Mouse (Mus musculus): ENCODE measurements around the gene Mrpl11. TPM values are rescaled to one million over a fixed set of nuclear protein-coding genes. Genes with fewer than 3 reads are reported as not detected.
A peak's percentile ranks its signal among the peaks of the same experiment; 100 is the strongest.
"Not testable (repeated sequence)": the region's sequence is repeated elsewhere in the genome, so short reads cannot be mapped to it uniquely, and the experiment has no call there.

Gene Mrpl11
- polyA plus RNA-seq, 1 experiment from 2014 or later: 108 TPM

DNA sequence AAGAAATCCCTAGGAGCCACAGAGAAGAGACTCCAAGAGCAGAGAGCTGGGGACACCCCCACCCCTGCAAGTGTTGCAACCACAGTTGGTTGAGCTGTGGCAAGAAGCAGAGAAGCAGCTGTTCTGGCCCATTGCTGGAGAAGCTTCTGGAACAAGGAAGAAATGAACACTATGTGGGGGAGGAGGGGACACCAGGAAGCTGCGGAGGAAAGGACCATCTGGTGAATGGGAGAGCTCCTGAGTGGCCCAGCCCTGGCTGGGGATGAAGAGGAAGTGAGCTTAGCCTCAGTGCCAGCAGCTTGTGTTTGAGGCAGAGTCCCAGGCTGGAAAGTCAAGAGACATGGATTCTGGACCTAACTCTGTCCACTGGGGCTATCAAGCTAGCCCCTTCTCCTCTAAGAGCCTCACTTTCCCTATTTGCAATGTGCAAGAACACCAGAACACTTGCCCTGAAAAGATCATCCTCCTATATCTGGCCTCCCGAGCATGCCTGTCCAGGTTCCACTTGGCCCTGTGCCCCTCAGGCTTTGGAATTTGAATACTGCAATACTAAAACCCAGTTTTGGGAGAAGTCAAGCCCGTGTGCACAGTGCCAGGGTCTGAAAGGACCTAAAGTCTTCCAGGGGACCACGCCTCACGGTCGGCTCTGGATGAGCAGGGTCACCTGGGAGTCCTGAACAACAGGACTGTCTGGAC, 37.6 kb downstream of the Mrpl11 start:
- H3K4me2 ChIP-seq: no peak overlapping the region
- H3K9ac ChIP-seq: no peak overlapping the region
- 72% methylated on average over 6 of the region's 6 CpGs for WGBS
- no peaks in the 10 kb centered on the region for H3K36me3 ChIP-seq
- peaks cover 50% of the 10 kb centered on the region for H3K27me3 ChIP-seq
- no peak for ATAC-seq (replicated peaks; ENCODE audit: low FRiP score)
- H3K27ac ChIP-seq: no peak overlapping the region
- H3K4me1 ChIP-seq: peaks cover 9% of the 10 kb centered on the region
- no peak overlapping the region for H3K4me3 ChIP-seq (replicated peaks)
- H3K9me3 ChIP-seq (replicated peaks): no peaks in the 10 kb centered on the region

DNA sequence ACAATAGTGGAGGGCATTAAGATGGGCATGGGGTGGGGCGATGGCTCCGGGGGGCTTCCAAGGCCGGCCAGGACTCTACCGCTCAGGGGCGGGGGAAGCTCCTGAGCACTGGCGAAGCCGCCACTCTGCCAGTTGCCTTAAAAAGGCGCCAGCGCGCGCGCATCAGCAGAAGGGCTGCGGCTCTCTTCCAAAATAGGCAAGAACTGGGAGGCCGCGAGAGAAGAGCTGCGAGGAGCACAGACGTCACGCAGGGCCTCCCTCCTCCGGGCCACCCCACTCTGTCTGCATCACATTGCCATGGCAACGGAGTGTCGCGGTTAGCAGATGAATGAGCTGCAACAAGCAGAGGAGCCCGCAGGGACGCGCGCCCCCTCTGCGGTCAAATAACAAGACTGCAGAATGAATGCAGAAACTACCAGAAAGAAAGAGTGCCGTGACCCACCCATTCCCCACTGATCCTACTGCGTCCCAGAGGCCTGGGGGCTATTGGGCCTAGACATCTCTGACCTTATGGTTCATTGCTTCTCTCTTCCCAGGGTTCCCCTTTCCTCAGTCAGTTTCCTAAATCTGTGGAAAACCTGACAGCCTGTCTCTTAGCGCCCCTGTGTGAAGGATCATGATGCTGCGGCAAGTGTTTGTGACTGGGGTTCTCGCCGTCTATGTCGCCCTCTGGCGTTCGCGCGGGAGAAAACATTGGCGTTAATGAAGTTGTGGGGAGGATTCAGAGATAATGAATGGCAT, 39.9 kb downstream of the Mrpl11 start:
- Histone ChIP-seq H3K4me3 (replicated peaks) (peak overlapping the region; percentile 31), H3K9me3 (replicated peaks) (no peaks in the 10 kb centered on the region), H3K27ac (no peak overlapping the region), H3K9ac (no peak overlapping the region), H3K27me3 (peaks cover 32% of the 10 kb centered on the region), H3K4me2 (peak overlapping the region; percentile 56), H3K4me1 (peaks cover 9% of the 10 kb centered on the region), H3K36me3 (no peaks in the 10 kb centered on the region)
- ATAC-seq (replicated peaks; ENCODE audit: low FRiP score): peak; percentile 82
- WGBS: under 1% methylated on average over 39 of the region's 39 CpGs

DNA sequence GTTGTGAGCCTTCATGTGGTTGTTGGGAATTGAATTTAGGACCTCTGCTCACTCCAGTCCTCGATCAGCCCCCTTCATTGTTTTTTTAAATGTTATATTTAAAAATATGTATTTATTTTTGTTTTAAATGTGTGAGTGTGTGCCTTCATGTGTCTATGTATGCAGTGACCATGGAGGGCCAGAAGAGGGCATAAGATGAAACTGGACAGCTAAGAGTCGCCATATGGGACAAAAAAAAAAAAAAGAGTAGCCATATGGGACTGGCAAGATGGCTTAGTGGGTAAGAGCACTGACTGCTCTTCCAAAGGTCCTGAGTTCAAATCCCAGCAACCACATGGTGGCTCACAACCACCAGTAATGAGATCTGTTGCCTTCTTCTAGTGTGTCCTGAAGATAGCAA, 41.7 kb downstream of the Mrpl11 start:
- not testable (repeated sequence) for H3K9me3 ChIP-seq (replicated peaks); H3K36me3 ChIP-seq; ATAC-seq (replicated peaks; ENCODE audit: low FRiP score); H3K4me2 ChIP-seq; H3K27ac ChIP-seq; H3K9ac ChIP-seq; H3K4me1 ChIP-seq; H3K4me3 ChIP-seq (replicated peaks)
- H3K27me3 ChIP-seq: peaks cover 21% of the 10 kb centered on the region
- 61% methylated on average over 2 of the region's 2 CpGs for WGBS

DNA sequence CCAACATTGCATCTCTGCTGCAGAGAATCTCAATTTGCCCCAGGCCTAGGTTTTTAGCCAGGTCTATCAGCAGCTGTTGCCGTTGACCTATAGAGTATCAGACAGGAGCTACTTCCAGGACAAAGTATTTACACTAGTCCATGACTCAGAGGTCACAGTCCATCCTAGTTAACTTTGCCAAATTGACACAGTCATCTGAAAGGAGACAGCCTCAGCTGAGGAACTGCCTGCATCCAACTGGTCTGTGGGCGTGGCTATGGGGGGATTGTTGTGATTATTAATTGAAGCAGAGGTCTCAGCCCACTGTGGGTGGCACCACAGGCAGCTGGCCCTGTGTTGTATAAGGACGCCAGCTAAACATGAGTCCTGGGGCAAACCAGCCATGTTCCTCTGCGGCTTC, 43.0 kb downstream of the Mrpl11 start:
- H3K4me1 ChIP-seq: peaks cover 9% of the 10 kb centered on the region
- H3K9ac ChIP-seq: no peak overlapping the region
- 63% methylated on average over 4 of the region's 4 CpGs for WGBS
- H3K27me3 ChIP-seq: peaks cover 12% of the 10 kb centered on the region
- H3K36me3 ChIP-seq: no peaks in the 10 kb centered on the region
- ATAC-seq (replicated peaks; ENCODE audit: low FRiP score): no peak
- no peak overlapping the region for H3K4me2 ChIP-seq
- no peaks in the 10 kb centered on the region for H3K9me3 ChIP-seq (replicated peaks)
- H3K4me3 ChIP-seq (replicated peaks): no peak overlapping the region
- H3K27ac ChIP-seq: no peak overlapping the region

DNA sequence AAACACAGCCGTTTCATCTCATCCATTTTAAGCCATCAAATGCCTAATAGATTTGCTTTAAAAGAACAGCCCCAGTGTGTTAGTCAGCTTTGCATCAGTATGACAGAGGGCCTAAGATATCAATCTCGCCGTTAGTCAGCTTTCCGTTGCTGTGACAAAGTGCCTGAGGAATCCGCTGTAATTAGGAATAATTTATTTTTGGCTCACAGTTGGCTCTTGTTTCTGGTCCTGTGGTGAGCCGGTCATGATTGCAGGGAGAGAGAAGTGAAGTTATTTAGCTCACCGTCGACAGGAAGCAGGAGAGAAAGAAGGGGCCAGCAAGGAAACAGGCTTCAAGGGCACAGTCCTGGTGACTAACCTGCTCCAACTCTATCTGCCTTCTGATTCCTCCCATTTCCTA, 51.2 kb downstream of the Mrpl11 start:
- Histone ChIP-seq H3K9me3 (replicated peaks) (no peaks in the 10 kb centered on the region), H3K27ac (no peak overlapping the region), H3K9ac (no peak overlapping the region), H3K4me2 (no peak overlapping the region), H3K4me3 (replicated peaks) (no peak overlapping the region), H3K4me1 (peaks cover 13% of the 10 kb centered on the region), H3K36me3 (no peaks in the 10 kb centered on the region), H3K27me3 (peaks cover 5% of the 10 kb centered on the region; the same call in 1 of the 2 replicates)
- ATAC-seq (replicated peaks; ENCODE audit: low FRiP score): no peak
- 62% methylated on average over 8 of the region's 8 CpGs for WGBS

DNA sequence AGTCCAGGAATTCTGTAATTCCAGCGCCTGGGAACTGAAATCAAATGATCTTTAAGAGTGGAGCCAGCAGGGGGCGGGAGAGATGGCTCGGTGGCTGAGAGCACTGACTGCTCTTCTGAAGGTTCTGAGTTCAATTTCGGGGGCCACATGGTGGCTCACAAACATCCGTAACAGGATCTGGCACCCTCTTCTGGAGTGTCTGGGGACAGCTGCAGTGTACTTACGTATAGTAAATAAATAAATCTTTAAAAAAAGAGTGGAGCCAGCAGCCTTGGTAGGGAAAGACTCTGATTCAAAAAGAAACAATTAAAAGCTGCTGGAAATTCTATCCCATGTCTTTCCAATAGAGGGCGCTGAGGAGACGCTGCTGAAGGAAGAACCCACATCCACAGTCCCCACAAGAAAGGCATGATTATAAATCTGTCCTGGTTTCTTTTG, 53.0 kb downstream of the Mrpl11 start:
- 19% methylated on average over 8 of the region's 8 CpGs for WGBS
- H3K9ac ChIP-seq: no peak overlapping the region
- no peak overlapping the region for H3K4me3 ChIP-seq (replicated peaks)
- H3K27me3 ChIP-seq: peaks cover 5% of the 10 kb centered on the region; the same call in 1 of the 2 replicates
- ATAC-seq (replicated peaks; ENCODE audit: low FRiP score): no peak
- H3K27ac ChIP-seq: no peak overlapping the region
- H3K4me1 ChIP-seq: peaks cover 13% of the 10 kb centered on the region
- no peaks in the 10 kb centered on the region for H3K9me3 ChIP-seq (replicated peaks)
- no peaks in the 10 kb centered on the region for H3K36me3 ChIP-seq
- H3K4me2 ChIP-seq: no peak overlapping the region

DNA sequence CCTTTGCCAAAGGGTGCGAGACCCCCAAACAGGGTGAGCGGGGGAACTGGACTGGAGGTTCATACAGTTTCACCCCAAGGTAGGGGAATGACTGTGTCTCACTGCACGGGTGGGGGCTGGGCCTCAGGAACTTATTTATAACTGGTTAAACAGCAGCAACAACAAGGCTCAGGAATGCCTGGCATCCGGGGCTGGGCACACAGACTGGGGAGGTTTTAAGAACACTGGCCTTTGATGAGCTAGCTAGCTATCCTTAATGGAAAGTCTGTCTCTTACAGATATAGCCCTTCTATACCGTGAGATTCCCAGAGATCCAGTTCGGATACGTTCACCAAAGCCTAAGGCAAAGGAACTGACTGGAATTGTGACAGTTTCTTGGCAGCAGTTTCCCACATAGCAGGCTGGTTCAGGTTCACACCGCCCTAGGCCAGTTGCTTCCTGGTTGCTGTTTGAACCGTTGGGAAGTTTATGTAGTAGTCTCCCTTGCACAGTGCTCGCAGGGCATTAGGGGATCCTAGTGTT, 54.3 kb downstream of the Mrpl11 start:
- H3K36me3 ChIP-seq: no peaks in the 10 kb centered on the region
- H3K4me2 ChIP-seq: peak overlapping the region; percentile 35
- H3K9ac ChIP-seq: no peak overlapping the region
- H3K9me3 ChIP-seq (replicated peaks): no peaks in the 10 kb centered on the region
- H3K27me3 ChIP-seq: peaks cover 5% of the 10 kb centered on the region; the same call in 1 of the 2 replicates
- H3K4me1 ChIP-seq: peaks cover 13% of the 10 kb centered on the region
- 27% methylated on average over 10 of the region's 10 CpGs for WGBS
- H3K27ac ChIP-seq: peak overlapping the region; percentile 74
- 0 out of 2 replicates have a peak, but pooled peaks have one; percentile 58 for ATAC-seq (replicated peaks; ENCODE audit: low FRiP score)
- H3K4me3 ChIP-seq (replicated peaks): no peak overlapping the region

Other genes with a start within 250 kb of the Mrpl11 start
- gene Rbm4b, start 205.7 kb upstream of the Mrpl11 start, polyA plus RNA-seq (2015; fragmentation: Nextera tagmentation; extraction: Ambion mirVana): 75.2 and 75.5 TPM in 2 replicates
- gene Rbm4, start 168.2 kb upstream of the Mrpl11 start, polyA plus RNA-seq (2015; fragmentation: Nextera tagmentation; extraction: Ambion mirVana): 66.1 and 67.6 TPM in 2 replicates
- 38.2 and 40.3 TPM in 2 replicates for gene Gm21992, start 150.5 kb upstream of the Mrpl11 start, polyA plus RNA-seq (2015; fragmentation: Nextera tagmentation; extraction: Ambion mirVana)
- 97.3 and 103 TPM in 2 replicates for gene Rbm14, start 150.5 kb upstream of the Mrpl11 start, polyA plus RNA-seq (2015; fragmentation: Nextera tagmentation; extraction: Ambion mirVana)
- 59.3 and 64.5 TPM in 2 replicates for gene Ccs, start 122.8 kb upstream of the Mrpl11 start, polyA plus RNA-seq (2015; fragmentation: Nextera tagmentation; extraction: Ambion mirVana)
- gene Ccdc87, start 122.8 kb upstream of the Mrpl11 start, polyA plus RNA-seq (2015; fragmentation: Nextera tagmentation; extraction: Ambion mirVana): not detected in 2 replicates
- gene Ctsf, start 107.0 kb upstream of the Mrpl11 start, polyA plus RNA-seq (2015; fragmentation: Nextera tagmentation; extraction: Ambion mirVana): 48.2 and 58.1 TPM in 2 replicates
- gene Actn3, start 84.2 kb upstream of the Mrpl11 start, polyA plus RNA-seq (2015; fragmentation: Nextera tagmentation; extraction: Ambion mirVana): 10.6 and 12.0 TPM in 2 replicates
- 10.8 and 12.0 TPM in 2 replicates for gene Zdhhc24, start 83.5 kb upstream of the Mrpl11 start, polyA plus RNA-seq (2015; fragmentation: Nextera tagmentation; extraction: Ambion mirVana)
- 5.2 and 6.7 TPM in 2 replicates for gene Bbs1, start 55.5 kb upstream of the Mrpl11 start, polyA plus RNA-seq (2015; fragmentation: Nextera tagmentation; extraction: Ambion mirVana)
- 96.4 and 108 TPM in 2 replicates for gene Dpp3, start 33.9 kb upstream of the Mrpl11 start, polyA plus RNA-seq (2015; fragmentation: Nextera tagmentation; extraction: Ambion mirVana)
- 2.9 and 3.0 TPM in 2 replicates for gene Peli3, start 19.0 kb upstream of the Mrpl11 start, polyA plus RNA-seq (2015; fragmentation: Nextera tagmentation; extraction: Ambion mirVana)
- gene Npas4, start 28.2 kb downstream of the Mrpl11 start, polyA plus RNA-seq (2015; fragmentation: Nextera tagmentation; extraction: Ambion mirVana): 0.18 TPM in 1 of 2 replicates, not detected in the other
- gene Slc29a2, start 61.7 kb downstream of the Mrpl11 start, polyA plus RNA-seq (2015; fragmentation: Nextera tagmentation; extraction: Ambion mirVana): 6.0 and 7.0 TPM in 2 replicates
- 51.0 and 51.7 TPM in 2 replicates for gene B4gat1, start 76.7 kb downstream of the Mrpl11 start, polyA plus RNA-seq (2015; fragmentation: Nextera tagmentation; extraction: Ambion mirVana)
- gene AC124502.3, start 76.7 kb downstream of the Mrpl11 start, polyA plus RNA-seq (2015; fragmentation: Nextera tagmentation; extraction: Ambion mirVana): 2.1 and 2.3 TPM in 2 replicates
- 44.0 and 51.6 TPM in 2 replicates for gene Brms1, start 79.2 kb downstream of the Mrpl11 start, polyA plus RNA-seq (2015; fragmentation: Nextera tagmentation; extraction: Ambion mirVana)
- gene Rin1, start 88.3 kb downstream of the Mrpl11 start, polyA plus RNA-seq (2015; fragmentation: Nextera tagmentation; extraction: Ambion mirVana): 3.0 and 4.2 TPM in 2 replicates
- 50.3 and 74.1 TPM in 2 replicates for gene Cd248, start 105.9 kb downstream of the Mrpl11 start, polyA plus RNA-seq (2015; fragmentation: Nextera tagmentation; extraction: Ambion mirVana)
- gene Tmem151a, start 123.4 kb downstream of the Mrpl11 start, polyA plus RNA-seq (2015; fragmentation: Nextera tagmentation; extraction: Ambion mirVana): 1.3 and 1.8 TPM in 2 replicates
- gene Yif1a, start 126.4 kb downstream of the Mrpl11 start, polyA plus RNA-seq (2015; fragmentation: Nextera tagmentation; extraction: Ambion mirVana): 99.8 and 101 TPM in 2 replicates
- 13.3 and 15.1 TPM in 2 replicates for gene Cnih2, start 136.4 kb downstream of the Mrpl11 start, polyA plus RNA-seq (2015; fragmentation: Nextera tagmentation; extraction: Ambion mirVana)
- 268 and 290 TPM in 2 replicates for gene Rab1b, start 144.9 kb downstream of the Mrpl11 start, polyA plus RNA-seq (2015; fragmentation: Nextera tagmentation; extraction: Ambion mirVana)
- gene Klc2, start 156.4 kb downstream of the Mrpl11 start, polyA plus RNA-seq (2015; fragmentation: Nextera tagmentation; extraction: Ambion mirVana): 27.5 and 27.8 TPM in 2 replicates

Measured in kidney, embryonic 15.5 days (tissue).